Mouse (Mus musculus): ENCODE results near the gene Gskip.

DNA sequence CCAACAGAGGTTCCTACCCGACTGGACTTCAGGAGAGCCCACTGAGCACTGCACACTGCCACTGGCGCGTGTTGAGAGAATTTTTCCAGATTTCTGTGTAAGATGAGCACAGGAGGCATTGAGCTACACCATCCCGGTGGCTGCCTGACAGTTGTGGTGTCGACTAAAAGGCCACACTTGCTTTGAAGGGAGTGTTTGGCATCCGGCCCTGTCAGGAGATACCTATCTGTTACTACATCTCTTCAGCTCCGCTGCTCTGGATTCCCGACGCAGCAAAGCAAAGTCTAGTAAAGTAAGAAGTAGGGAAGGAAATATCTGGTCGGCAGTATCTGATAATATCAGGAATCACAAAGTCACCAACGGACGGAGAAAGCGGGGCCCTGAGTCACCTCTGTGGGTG is 4.8 kb downstream of the Gskip start:
- TF ChIP-seq POLR2A (IDR thresholded peaks at IDR 0.05; ENCODE audit: control insufficient read depth, low read depth, low read length) = no peak
- TF ChIP-seq CTCF (IDR thresholded peaks at IDR 0.05; ENCODE audit: control insufficient read depth, insufficient read depth, insufficient replicate concordance, low read depth, low read length) = no peak

All from testis, adult 2 months (tissue).